Mouse (Mus musculus) MEL (cell line): ENCODE data around the gene Slc25a28.

Experiments used
- BHLHE40 ChIP-seq: IDR thresholded peaks from 2 replicates; pipeline ENCODE4 v1.6.1; 2012; ENCODE audit warnings: low read depth, mild to moderate bottlenecking, inconsistent platforms, low read length, improper control_type of control experiment, borderline replicate concordance
- CTCF ChIP-seq, 3 experiments: IDR thresholded peaks in 2 of 3; conservative IDR thresholded peaks in 1 of 3; 2 replicates each; pipeline ENCODE4 v1.5.1; 2011 to 2012; ENCODE audit warnings: low read length in 3 of 3, low read depth in 2 of 3, mild to moderate bottlenecking in 2 of 3, improper control_type of control experiment in 1 of 3, inconsistent platforms in 1 of 3, mixed read lengths in 1 of 3, moderate library complexity in 1 of 3; ENCODE audit not compliant: control insufficient read depth in 1 of 3, insufficient read depth in 1 of 3, poor library complexity in 1 of 3, severe bottlenecking in 1 of 3
- ELF1 ChIP-seq: IDR thresholded peaks from 2 replicates; pipeline ENCODE4 v1.6.1; 2014; ENCODE audit warnings: low read depth, mild to moderate bottlenecking, inconsistent platforms, low read length, improper control_type of control experiment, moderate library complexity
- POLR2A ChIP-seq, 2 experiments: IDR thresholded peaks; 2 replicates each; pipeline ENCODE4 v1.6.1; 2011 to 2012; ENCODE audit warnings: low read length in 2 of 2, mild to moderate bottlenecking in 2 of 2, control low read depth in 1 of 2, improper control_type of control experiment in 1 of 2, low read depth in 1 of 2, moderate library complexity in 1 of 2; ENCODE audit not compliant: control insufficient read depth in 1 of 2, insufficient read depth in 1 of 2, poor library complexity in 1 of 2
- POLR2AphosphoS5 ChIP-seq: IDR thresholded peaks from 2 replicates; pipeline ENCODE4 v1.6.1; 2012; ENCODE audit warnings: low read depth, borderline replicate concordance, mild to moderate bottlenecking, inconsistent platforms, low read length, moderate library complexity, mixed read lengths
- USF1 ChIP-seq: IDR thresholded peaks from 2 replicates; pipeline ENCODE4 v1.6.1; 2014; ENCODE audit warnings: low read depth, mild to moderate bottlenecking, inconsistent platforms, low read length, improper control_type of control experiment, moderate library complexity

DNA sequence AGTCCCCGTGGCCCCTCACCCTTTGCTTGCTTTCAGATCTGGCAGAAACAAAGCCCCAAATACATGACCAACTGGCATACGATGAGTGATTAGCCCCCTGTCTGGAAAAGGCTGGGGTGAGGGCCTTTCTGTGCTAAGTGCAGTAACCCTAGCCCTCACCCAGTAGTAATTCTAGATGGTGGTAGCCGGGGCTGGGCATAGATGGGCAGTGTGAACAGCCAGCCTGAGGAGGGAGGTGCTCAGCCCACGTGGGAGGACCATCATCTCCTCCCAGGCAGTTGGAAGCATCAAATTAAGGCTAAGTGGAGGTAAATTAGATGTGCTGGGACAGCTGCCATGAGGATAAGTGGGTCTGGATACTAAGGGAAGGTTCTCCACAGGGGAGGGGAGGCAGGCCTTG is 45.6 kb downstream of the Slc25a28 start:
- no peak for TF ChIP-seq BHLHE40
- TF ChIP-seq USF1: no peak
- no peak for TF ChIP-seq CTCF (IDR thresholded peaks at IDR 0.05 in 2 of 3, conservative IDR thresholded peaks at IDR 0.05 in 1 of 3; ENCODE audit: control insufficient read depth in 1 of 3, insufficient read depth in 1 of 3, low read depth in 2 of 3, low read length in 3 of 3, poor library complexity in 1 of 3, severe bottlenecking in 1 of 3)
- no peak for TF ChIP-seq POLR2A (IDR thresholded peaks at IDR 0.05; ENCODE audit: control insufficient read depth in 1 of 2, insufficient read depth in 1 of 2, low read depth in 1 of 2, low read length in 2 of 2, poor library complexity in 1 of 2)
- no peak for TF ChIP-seq POLR2AphosphoS5
- no peak for TF ChIP-seq ELF1
